Mouse (Mus musculus): ENCODE measurements at regions not wholly inside any gene's neighbourhood (a gene's known extent, or its start where the extent isn't known, plus 50 kb on each side); places are given as distances from the start of the nearest gene placed in this dataset.

DNA sequence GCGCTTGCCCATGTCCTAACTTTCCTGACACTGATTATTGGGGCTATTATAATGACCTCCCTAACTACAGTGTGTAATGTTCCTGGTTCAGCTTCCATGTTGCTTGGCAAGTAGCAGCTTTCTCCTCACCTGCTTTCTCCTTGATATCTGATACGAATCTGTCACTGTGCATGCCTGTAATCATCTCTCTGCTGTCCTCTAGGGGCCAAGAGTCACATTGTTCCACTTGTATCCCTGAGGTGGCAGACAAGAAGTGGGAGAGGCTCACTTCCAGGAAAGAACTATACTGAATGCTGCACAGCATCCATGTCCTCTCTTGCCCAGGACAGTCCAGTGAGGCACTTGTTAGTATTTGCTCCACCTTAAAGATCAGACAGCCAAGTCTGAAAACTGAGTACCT is 66.8 kb downstream of the Ifng start:
- TF ChIP-seq CTCF (IDR thresholded peaks at IDR 0.05; ENCODE audit: extremely low read depth, insufficient read length, insufficient replicate concordance, low read depth, low read length) (no peak), POLR2A (IDR thresholded peaks at IDR 0.05; ENCODE audit: low read depth, low read length) (no peak)
